Mouse (Mus musculus): ENCODE data around the gene Cpne8.
"Not testable (repeated sequence)": the region's sequence is repeated elsewhere in the genome, so short reads cannot be mapped to it uniquely, and the experiment has no call there.

The Cpne8 gene

GRCm38 (mm10) chr15:90678985-90679759 is at the start of gene Cpne8:
TSS of gene Cpne8 (minus strand) at chr15:90679432.
- DNase-seq = peak; percentile 68

DNA sequence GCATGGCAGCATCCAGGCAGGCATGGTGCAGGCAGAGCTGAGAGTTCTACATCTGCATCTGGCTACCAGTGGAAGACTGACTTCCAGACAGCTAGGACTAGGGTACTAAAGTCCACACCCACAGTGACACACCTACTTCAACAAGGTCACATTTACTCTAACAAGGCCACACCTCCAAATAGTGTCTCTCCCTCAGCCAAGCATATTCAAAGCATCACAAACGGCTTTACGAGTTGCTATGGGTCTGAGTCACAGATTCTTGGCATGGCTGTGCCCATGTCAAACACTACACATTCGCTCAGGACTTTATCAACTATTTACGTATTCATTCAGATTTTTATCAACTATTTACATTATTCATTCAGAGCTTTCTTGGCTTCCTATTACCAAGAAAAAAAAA is 38.5 kb upstream of the Cpne8 start:
- DNase-seq = no peak

DNA sequence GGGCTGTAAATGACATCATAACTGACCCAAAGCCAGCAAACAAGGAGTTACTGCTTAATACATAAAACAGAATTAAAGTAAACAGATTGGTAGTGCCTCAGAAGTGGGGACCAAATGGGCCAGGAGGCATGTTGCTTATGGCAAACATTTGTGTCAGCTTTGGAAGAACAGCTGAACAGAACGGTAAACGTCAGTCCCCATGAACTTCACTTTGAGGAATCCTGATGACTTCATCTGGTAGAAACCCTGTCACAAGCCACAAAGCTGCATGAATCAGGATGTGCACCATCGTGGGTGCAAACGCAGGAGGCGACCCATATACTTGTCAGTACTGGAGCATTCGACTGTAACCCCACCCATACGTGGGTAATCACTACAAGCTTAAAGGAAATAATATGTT is 30.1 kb upstream of the Cpne8 start:
- DNase-seq = peak; percentile 9

GRCm38 (mm10) chr15:90704314-90704713 is 25.1 kb upstream of the Cpne8 start:
- DNase-seq = peak; percentile 19

DNA sequence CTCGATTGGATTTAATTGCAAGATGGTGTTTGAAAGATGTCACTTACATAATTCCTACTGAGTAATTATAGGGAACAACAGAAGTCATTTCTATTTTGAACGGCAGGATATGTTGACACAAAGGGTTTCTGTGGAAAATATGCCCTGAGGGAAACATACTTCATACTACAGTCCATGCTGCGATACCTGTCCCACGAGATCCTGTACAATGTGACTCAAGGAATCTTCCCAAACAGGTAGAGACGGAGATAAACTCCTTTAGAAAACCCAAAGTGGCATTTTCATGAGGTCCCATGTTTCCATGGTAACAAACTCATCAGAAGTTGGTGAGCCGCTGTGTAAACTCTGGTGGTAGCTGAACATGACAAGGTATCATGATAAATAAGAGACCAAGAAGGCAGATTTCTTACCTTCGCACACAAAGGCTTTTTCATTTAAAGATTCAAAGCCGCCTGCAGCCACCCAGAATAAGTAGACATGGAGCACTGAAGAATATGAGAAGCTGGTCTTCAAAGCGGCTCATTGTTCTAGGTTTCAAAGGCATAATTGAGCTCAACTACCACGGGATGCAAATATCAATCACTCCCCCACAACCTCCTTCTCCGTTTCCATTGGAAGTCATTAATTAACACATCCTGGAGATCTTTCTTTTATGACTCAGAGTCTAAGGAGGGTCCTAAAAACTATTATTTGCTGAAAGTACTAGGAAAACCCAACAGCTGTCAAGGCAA is 24.4 kb upstream of the Cpne8 start:
- DNase-seq = no peak

- DNase-seq = no peak
Measured at GRCm38 (mm10) chr15:90686770-90687169, 7.5 kb upstream of the Cpne8 start.

DNA sequence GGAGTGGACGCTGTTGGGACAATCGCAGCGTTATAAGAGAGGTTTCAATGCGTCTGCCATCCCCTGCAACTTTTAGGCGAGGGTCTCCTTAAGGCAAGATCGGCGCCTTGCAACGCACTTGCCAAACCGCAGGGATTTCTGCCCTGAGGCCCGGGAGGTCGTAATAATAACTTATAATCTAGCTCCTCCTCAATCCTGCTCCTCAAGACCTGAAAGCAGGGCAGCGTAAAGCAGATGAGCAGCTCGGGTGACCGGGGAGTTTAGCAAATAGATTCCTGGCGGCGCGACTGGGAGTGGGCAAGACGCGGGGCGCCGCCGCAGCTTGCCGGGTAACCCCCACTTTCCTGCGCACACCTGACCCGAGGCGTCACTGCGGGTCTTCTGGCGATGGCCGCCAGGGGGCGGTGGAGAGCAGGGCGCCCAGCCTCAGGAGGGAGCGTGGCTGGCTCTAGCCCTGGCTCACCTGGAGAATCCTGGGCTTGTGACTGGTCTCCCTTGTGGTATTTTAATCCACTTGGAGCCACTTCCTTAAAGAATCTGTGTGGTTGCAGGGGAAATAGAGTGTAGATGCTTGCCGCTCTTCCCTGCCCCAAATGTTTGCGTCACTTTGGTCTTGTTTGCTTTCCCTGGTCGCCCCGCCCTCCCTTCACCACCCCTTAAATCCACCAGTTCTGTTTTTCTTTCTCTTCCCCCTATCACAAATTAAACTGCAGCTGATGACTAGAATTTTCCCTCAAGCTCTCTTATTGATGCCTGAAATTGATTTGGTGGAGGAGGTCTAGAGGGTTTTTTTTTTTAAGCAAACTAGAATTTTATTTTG is 738 bp upstream of the Cpne8 start:
- peak; percentile 78 for DNase-seq

DNA sequence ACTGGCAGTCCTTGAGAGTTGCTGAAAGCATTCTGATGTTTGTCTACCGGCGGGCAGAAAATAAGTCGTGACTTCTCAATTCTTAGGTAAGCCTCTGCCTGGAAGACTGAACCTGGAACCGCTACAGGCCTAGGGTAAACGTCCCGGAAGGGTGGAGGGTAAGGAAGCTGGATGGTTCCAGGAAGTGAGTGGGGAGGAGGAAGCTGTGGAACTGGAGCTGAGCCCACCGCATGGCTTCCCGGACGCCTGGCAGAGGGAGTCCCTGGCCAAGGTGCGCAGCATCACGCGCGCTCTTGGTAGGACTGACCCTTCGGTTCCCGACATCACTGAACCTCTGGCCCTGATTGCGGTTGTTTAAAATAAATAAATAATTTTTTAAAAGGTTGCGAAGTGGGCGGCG is 744 bp downstream of the Cpne8 start:
- DNase-seq = peak; percentile 9

- no peak for DNase-seq
Measured at GRCm38 (mm10) chr15:90669494-90669893, 9.7 kb downstream of the Cpne8 start.

DNA sequence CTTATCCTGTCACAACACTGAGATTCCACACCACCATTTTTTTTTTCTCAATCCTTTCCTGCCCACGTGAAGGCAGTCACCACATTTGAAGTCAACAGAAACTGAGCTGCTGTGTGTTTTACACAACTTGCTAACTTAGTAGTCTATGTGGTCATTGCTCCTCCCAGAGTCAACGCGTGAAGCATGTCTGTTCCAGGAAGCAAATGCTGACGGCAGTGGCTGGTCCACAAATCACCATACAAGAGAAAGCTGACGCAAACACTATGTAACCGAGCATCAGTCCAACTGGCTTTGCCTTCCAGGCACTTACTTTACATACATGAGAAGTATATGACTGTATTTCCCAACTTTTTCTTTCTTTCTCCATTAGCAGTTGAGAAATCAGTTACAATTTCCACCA is 12.3 kb downstream of the Cpne8 start:
- DNase-seq = no peak

GRCm38 (mm10) chr15:90664615-90665014 is 14.6 kb downstream of the Cpne8 start:
- no peak for DNase-seq

DNA sequence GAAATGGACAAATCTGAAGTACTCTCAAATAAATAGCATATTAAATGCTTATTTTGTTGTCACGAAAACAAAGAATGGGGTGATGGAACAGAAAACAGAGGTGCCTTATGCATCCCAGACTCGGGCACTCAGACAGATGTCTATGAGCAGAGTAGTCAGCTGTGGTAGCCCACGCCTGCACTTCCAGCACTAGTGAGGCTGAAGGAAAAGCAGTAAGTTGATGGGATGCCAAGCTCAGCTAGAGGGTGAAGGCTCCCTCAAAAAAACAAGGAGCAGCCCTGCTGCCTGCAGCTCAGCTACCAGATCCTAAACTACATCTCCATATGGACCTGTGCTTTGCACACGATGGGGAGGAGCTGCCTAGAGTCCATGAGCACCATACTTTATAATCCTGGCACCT is 15.6 kb downstream of the Cpne8 start:
- DNase-seq = no peak

DNA sequence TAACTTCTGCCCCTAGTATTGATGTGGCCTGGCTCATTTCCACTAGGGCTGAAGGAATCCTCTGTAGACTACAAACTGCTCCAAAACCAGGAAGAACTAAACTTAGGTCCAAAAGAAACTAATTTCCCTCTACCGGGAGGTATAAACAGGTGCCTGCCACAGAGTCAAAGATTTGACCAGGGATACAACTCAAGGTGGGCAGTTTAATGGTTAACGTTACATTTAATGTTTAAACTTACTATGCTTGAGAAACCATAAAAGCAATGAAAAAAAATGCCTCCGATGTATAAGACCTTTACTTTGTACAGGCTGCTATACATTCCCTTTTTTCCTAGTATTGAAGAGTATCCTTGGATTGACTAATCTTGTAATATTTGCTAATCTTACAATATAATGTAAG is 18.5 kb downstream of the Cpne8 start:
- no peak for DNase-seq

DNA sequence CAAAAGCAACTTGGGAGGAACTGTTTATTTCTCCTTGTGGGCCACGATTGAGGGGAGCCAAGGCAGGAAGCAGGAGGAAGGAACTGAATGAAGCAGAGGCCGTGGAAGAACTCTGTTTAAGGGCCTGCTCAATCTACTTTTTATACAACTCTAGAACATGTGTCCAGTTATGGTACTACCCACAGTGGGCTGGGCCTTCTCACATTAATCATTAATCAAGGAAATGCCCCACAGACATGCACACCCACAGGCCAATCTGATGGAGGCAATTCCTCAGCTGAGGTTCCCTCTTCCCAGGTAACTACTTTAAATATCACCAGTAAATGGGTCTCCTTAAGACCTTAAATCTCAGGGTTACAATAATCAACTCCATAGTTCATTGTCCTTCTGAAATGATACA is 21.2 kb downstream of the Cpne8 start:
- DNase-seq = no peak

GRCm38 (mm10) chr15:90656521-90656920 is 22.7 kb downstream of the Cpne8 start:
- DNase-seq = no peak

DNA sequence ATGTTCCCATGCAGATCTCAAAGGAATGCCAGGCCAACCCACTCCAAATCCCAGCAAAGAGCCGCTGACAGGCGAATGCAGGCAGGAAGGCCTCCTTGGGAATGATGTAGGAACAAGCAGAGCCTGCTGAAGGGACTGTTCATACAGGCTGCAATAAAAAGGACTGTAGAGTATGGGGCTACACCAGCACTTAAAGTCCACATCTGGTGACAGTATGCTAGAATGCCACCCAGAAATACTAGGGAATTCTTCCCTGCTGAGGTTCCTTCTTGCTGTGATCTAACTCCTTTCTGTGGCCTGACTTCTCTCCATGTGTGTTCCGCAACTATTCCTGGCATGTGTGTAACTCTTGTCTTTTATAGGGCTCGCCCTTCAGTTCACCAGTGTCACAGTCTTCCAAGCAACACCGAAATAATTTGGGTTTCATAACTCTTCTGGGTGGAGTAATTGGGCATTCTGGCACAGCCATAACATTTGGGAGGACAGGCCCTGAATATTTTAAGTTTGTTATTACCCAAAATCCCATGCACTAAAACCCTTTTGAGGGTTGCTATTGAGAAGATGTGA is 32.1 kb downstream of the Cpne8 start:
- DNase-seq = no peak

DNA sequence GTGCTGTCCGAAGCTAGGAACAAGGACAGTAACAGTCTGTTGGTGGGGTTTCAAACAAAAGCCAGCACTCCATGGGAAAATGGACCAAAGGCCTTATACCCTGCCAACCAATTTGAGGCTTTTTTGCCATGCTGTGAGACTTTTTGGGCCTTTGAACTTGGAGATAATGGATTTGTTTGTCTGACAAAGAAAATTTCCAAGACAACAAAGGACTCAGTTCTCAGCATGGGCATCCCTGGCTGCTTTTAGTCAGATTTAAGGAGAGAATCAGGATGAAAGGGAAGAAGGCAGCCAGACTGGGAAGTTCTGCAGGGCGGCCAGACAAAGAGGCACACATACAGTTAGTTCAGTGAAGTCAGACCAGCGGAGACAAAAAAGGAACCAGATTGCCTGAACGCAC is 32.9 kb downstream of the Cpne8 start:
- DNase-seq = no peak

DNA sequence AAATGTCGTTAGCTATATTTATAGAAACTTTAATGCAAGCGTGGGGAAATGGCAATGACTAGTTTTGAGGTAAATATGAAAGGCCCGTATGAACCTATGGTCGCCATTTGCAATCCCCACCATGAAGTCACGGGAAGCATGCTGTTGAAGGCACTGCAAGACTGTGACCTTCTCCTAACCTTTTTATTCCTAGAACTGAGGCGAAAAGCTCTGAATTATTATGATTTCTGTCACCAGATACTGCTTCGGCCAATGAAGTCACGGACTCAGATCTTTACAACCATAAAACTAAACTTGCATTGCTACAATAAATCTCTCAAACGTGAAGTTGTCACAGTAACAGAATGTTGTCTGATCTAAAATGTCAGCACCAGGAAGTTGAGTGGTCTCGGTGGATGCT is 33.4 kb downstream of the Cpne8 start:
- DNase-seq = no peak

- DNase-seq = no peak
Measured at GRCm38 (mm10) chr15:90624201-90624600, 55.0 kb downstream of the Cpne8 start.

DNA sequence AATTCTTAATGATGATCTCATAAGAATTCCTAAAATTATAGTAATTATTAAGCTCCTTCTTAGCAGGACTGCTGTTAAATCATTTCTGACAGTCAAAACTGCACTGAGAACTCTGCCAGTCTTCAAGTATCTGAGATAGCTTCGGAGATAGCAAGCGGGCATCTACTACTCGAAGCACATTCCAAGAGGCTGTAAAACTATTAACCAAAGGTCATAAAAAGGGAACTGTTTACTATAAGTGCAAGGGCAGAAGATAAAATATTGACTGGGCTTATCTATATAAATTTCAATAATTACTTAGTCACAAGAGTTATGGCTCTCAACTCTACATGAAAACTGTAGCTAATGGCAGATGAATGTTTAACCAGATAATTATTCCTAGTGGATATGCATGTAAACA is 57.2 kb downstream of the Cpne8 start:
- DNase-seq = no peak

DNA sequence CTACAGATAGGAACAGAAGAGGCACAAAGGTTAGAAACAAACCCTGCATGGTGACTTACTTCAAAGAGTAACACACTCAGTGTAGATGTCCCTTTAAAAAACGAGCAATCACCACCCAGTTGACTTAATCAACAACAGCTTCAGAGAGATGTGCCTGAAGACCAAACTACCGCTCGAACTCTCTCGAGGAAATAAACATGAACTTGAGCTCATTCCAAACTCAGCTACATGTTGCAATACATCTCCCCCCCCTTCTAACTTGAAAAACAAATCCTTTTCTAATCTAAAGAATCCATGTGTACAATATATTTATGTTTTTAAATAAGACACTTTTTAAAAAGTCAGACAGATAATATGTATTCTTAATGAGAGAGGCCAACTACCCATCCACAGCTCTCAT is 59.5 kb downstream of the Cpne8 start:
- no peak for DNase-seq

DNA sequence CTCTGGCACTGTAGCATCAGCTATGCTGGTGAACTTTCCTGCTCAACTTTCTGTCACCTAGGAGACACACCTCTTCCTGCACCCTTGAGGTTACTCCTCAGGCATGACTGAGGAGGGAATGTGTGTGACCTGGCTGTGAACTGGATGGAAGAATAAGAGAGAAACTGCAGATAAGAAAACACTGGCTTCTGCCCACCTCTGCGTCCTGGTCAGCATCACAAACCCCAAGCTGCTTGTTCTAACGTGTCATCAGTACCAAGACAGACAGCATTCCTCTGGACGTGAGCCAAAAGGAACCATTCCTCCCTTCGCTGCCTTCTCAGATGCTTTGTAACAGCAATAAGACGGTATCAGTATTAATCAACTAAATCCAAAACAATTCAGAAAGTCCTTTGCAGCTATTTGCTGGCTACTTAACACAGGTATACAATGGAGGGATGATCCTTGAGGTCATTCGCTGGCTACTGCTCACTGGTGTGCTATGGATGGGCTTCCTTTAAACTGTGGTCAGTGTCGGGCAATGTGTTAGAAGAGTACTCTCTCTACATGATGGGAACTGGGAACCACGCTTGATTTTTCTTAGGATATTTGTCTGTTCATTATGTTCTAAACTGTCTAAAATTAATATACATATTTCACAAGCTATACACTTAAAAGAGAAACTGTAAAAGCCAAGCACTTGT is 63.0 kb downstream of the Cpne8 start:
- DNase-seq = no peak

- not testable (repeated sequence) for DNase-seq
Measured at GRCm38 (mm10) chr15:90610767-90611166, 68.5 kb downstream of the Cpne8 start.
